Mouse (Mus musculus) liver, adult (tissue): ENCODE measurements around the gene Vmn2r86.
"Not testable (repeated sequence)": the region's sequence is repeated elsewhere in the genome, so short reads cannot be mapped to it uniquely, and the experiment has no call there.

Experiments used
- GATA4 ChIP-seq: IDR thresholded peaks from 2 replicates; pipeline ENCODE4 v1.6.1; 2014; ENCODE audit warnings: mild to moderate bottlenecking, low read length; ENCODE audit not compliant: insufficient replicate concordance

Gene Vmn2r86

GRCm38 (mm10) chr10:130455950-130456349 is at the start of gene Vmn2r86:
TSS of gene Vmn2r86 (minus strand) at chr10:130456050.
- not testable (repeated sequence) for TF ChIP-seq GATA4

GRCm38 (mm10) chr10:130497296-130497695 is 41.4 kb upstream of the Vmn2r86 start, which contains the start of gene Vmn2r87:
TSS of gene Vmn2r87 (minus strand) at chr10:130497396.
- no peak for TF ChIP-seq GATA4

- TF ChIP-seq GATA4: no peak
Observed at GRCm38 (mm10) chr10:130470311-130470760, 14.5 kb upstream of the Vmn2r86 start.

- TF ChIP-seq GATA4: no peak
Observed at GRCm38 (mm10) chr10:130444776-130445175, 11.1 kb downstream of the Vmn2r86 start.

GRCm38 (mm10) chr10:130429603-130430002 is 26.2 kb downstream of the Vmn2r86 start, which contains the start of gene Vmn2r85:
TSS of gene Vmn2r85 (minus strand) at chr10:130429703.
- not testable (repeated sequence) for TF ChIP-seq GATA4

- no peak for TF ChIP-seq GATA4
Observed at GRCm38 (mm10) chr10:130420401-130420800, 35.4 kb downstream of the Vmn2r86 start.

- no peak for TF ChIP-seq GATA4
Observed at GRCm38 (mm10) chr10:130394232-130394631, 61.6 kb downstream of the Vmn2r86 start, which contains the start of gene Vmn2r84. TSS of gene Vmn2r84 (minus strand) at chr10:130394332.
